Mouse (Mus musculus) liver, adult 2 months (tissue): ENCODE results near the gene Prkce. TPM values are rescaled to one million over a fixed set of nuclear protein-coding genes. Genes with fewer than 3 reads are reported as not detected.
A peak's percentile ranks its signal among the peaks of the same experiment; 100 is the strongest.

Experiments used
- DNase-seq: peaks from one replicate; pipeline ENCODE4 v3.0.0-alpha.2; 2011; ENCODE audit warnings: low read depth, low spot score; ENCODE audit errors: extremely low read depth
- H3K27ac ChIP-seq: fragments of 200-500 bp; replicated peaks from 2 replicates; pipeline ENCODE4 v1.5.1; 2012; ENCODE audit warnings: low read depth, mild to moderate bottlenecking, control low read depth, inconsistent platforms, low read length; ENCODE audit not compliant: insufficient read depth
- H3K27me3 ChIP-seq: fragments of 200-500 bp; 2 replicates; pipeline ENCODE4 v1.6.1; 2012; ENCODE audit warnings: mild to moderate bottlenecking, moderate library complexity, low read length, inconsistent platforms; ENCODE audit not compliant: control insufficient read depth, insufficient read depth
- H3K36me3 ChIP-seq: fragments of 200-500 bp; 2 replicates; pipeline ENCODE4 v1.6.1; 2012; ENCODE audit warnings: low read length, inconsistent platforms; ENCODE audit not compliant: control insufficient read depth, insufficient read depth
- H3K4me1 ChIP-seq: fragments of 200-500 bp; 2 replicates; pipeline ENCODE4 v1.6.1; 2011; ENCODE audit warnings: low read length; ENCODE audit not compliant: control insufficient read depth, insufficient read depth
- H3K4me3 ChIP-seq: fragments of 200-500 bp; 2 replicates; pipeline ENCODE4 v1.5.1; 2011; ENCODE audit warnings: low read depth, mild to moderate bottlenecking, control low read depth, low read length, moderate library complexity; ENCODE audit not compliant: insufficient read depth
- H3K79me2 ChIP-seq: fragments of 200-500 bp; 2 replicates; pipeline ENCODE4 v1.6.1; 2012; ENCODE audit warnings: inconsistent platforms, mild to moderate bottlenecking, low read length, moderate library complexity; ENCODE audit not compliant: control insufficient read depth, insufficient read depth
- H3K9ac ChIP-seq: fragments of 200-500 bp; 2 replicates; pipeline ENCODE4 v1.6.1; 2012; ENCODE audit warnings: low read depth, mild to moderate bottlenecking, control low read depth, inconsistent platforms, low read length
- CTCF ChIP-seq: fragments of 200-500 bp; IDR thresholded peaks from 2 replicates; pipeline ENCODE4 v1.5.1; 2011; ENCODE audit warnings: low read depth, low read length, control low read depth
- POLR2A ChIP-seq: fragments of 200-500 bp; IDR thresholded peaks from 2 replicates; pipeline ENCODE4 v1.6.1; 2011; ENCODE audit warnings: low read length, control low read depth; ENCODE audit not compliant: insufficient read depth; ENCODE audit errors: extremely low read depth
- WGBS: fragments of 180-500 bp; shearing (Covaris S2); methylation state at CpG from one replicate; pipeline ENCODE4 v1.1.7; 2018; 5-methylcytosine and 5-hydroxymethylcytosine counted together
- polyA plus RNA-seq: library from polyadenylated mRNA; depleted of rRNA; stranded (reverse); fragments of >200 nt; gene quantifications from 2 replicates; pipeline ENCODE4 v1.2.3, GENCODE M21; 2012
- total RNA-seq: library from RNA; depleted of rRNA; stranded (reverse); fragments of >200 nt; gene quantifications from 2 replicates; pipeline ENCODE4 v1.2.3, GENCODE M21; 2014

The Prkce gene
- total and polyA plus RNA-seq, 2 experiments = 2.0 to 6.4 TPM

DNA sequence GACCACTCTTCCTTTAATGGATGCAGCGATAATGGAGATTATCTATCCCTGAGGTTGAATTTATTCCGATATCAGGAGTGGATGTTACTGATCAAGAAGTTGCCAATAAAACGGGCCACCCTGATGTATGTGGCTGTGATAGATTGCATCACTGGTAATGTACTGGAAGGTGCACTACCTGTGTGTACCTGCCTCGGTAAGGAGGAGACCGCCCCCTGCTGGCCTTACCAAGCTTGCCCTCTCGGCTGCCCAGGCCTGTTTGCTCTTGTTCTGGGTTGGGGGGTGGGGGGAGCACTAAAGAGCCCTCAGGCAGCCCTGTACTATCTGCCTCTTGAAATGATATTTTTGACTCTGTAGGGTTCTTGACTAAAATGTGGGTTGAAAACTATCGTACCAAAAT lies 48.2 kb downstream of the Prkce start:
- TF ChIP-seq POLR2A (no peak), CTCF (peak; percentile 92)
- Histone ChIP-seq H3K4me3 (no peak overlapping the region), H3K79me2 (peaks cover 26% of the 10 kb centered on the region; the same call in 1 of the 2 replicates), H3K9ac (no peak overlapping the region), H3K27me3 (no peaks in the 10 kb centered on the region), H3K27ac (no peak overlapping the region), H3K36me3 (no peaks in the 10 kb centered on the region), H3K4me1 (no peaks in the 10 kb centered on the region)
- 59% methylated on average over 7 of the region's 7 CpGs for WGBS
- peak; percentile 63 for DNase-seq

- Histone ChIP-seq H3K4me3 (no peak overlapping the region), H3K27ac (no peak overlapping the region), H3K36me3 (no peaks in the 10 kb centered on the region), H3K79me2 (peaks cover 28% of the 10 kb centered on the region; the same call in 1 of the 2 replicates), H3K4me1 (no peaks in the 10 kb centered on the region), H3K27me3 (no peaks in the 10 kb centered on the region), H3K9ac (no peak overlapping the region)
- DNase-seq = no peak
- 96% methylated on average over 5 of the region's 5 CpGs for WGBS
- TF ChIP-seq CTCF (no peak), POLR2A (no peak)
These were observed 49.9 kb downstream of the Prkce start for GRCm38 (mm10) chr17:86217468-86217867.

- Histone ChIP-seq H3K4me3 (no peak overlapping the region), H3K9ac (no peak overlapping the region), H3K27ac (no peak overlapping the region), H3K4me1 (no peaks in the 10 kb centered on the region), H3K79me2 (peaks cover 31% of the 10 kb centered on the region; the same call in 1 of the 2 replicates), H3K36me3 (no peaks in the 10 kb centered on the region), H3K27me3 (no peaks in the 10 kb centered on the region)
- 86% methylated on average over 11 of the region's 11 CpGs for WGBS
- no peak for TF ChIP-seq CTCF
- TF ChIP-seq POLR2A = no peak
- DNase-seq = no peak
These were observed 51.0 kb downstream of the Prkce start for GRCm38 (mm10) chr17:86218553-86218952.

DNA sequence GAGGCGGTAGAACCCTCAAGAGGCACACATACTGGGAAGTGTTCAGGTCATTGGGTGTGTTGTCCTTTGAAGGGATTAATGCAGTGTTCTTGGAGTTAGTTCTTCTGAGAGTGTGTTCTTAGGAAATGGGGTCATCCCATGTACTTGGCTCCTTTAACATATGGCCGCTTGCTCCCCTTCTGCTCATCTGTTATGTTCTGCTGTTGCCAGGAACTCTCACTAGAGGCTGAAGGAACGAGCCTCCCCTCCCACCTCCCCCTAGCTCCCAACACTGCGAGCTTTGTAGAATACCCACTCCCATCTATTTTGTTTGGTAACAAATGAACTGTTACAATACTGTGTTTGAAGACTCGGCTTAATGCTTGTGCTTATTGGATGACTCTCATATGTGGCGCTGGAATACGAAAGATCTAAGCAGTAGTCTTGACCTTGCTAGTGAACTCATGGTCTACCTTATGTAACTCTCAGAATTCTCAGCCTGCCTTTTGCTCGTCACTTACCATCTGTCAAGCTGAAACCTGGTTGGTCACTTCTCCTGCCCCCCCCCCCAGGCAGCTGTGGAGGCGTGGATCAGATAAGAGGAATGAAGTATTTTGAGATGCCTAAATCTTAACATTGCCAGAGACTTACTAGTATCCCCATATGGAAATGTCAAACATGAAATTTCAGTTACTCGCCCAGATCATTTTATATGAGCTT lies 58.1 kb downstream of the Prkce start:
- H3K4me3 ChIP-seq = no peak overlapping the region
- no peak overlapping the region for H3K27ac ChIP-seq
- 95% methylated on average over 10 of the region's 10 CpGs for WGBS
- DNase-seq = no peak
- peaks cover 24% of the 10 kb centered on the region; the same call in 1 of the 2 replicates for H3K79me2 ChIP-seq
- no peak overlapping the region for H3K9ac ChIP-seq
- H3K36me3 ChIP-seq = no peaks in the 10 kb centered on the region
- TF ChIP-seq CTCF (no peak), POLR2A (no peak)
- no peaks in the 10 kb centered on the region for H3K27me3 ChIP-seq
- no peaks in the 10 kb centered on the region for H3K4me1 ChIP-seq

DNA sequence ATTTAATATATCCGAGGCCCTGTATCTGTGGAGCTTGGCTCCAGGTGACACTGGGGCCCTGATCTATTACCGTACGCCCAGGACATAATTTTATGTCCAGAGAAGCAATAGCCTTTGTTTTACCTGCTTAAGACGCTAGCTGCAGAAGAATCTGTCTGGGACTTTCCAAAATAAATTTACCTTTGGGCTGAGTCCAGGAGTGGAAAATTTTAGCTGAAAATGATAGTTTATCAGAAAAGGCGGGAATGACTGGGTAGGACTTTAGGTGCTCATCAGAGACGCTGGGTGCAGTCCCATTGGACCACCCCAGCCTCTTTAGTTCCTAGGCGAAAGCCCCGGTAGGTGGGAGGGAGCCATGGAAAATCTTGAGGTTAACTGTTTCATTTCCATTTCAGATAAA lies 58.6 kb downstream of the Prkce start:
- 84% methylated on average over 8 of the region's 8 CpGs for WGBS
- H3K27me3 ChIP-seq = no peaks in the 10 kb centered on the region
- DNase-seq = no peak
- no peaks in the 10 kb centered on the region for H3K4me1 ChIP-seq
- no peak overlapping the region for H3K9ac ChIP-seq
- H3K36me3 ChIP-seq = no peaks in the 10 kb centered on the region
- no peak overlapping the region for H3K27ac ChIP-seq
- H3K4me3 ChIP-seq = no peak overlapping the region
- peaks cover 23% of the 10 kb centered on the region; the same call in 1 of the 2 replicates for H3K79me2 ChIP-seq
- TF ChIP-seq POLR2A = no peak
- no peak for TF ChIP-seq CTCF

DNA sequence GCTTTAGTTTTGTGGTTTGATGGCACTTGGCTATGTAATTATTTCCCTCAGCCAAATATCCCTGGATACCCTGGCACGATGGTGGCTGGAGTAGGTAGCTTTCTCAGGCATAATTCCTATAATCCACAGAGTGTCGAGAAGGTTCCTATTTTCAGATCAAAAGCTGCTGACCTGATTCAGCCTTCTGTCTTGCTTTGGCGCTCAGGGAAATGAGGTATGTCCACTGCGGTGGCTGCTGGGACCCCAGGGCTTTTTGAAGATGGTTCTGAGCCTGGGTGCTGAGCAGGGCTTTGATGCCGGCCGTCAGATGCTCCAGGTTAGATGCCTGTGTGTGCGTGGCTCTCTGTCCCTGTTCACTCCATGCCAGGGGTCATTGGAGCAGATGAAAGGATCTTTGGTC lies 59.0 kb downstream of the Prkce start:
- Histone ChIP-seq H3K79me2 (peaks cover 25% of the 10 kb centered on the region), H3K27me3 (no peaks in the 10 kb centered on the region), H3K36me3 (no peaks in the 10 kb centered on the region), H3K4me3 (no peak overlapping the region), H3K27ac (no peak overlapping the region), H3K9ac (no peak overlapping the region), H3K4me1 (no peaks in the 10 kb centered on the region)
- WGBS = 90% methylated on average over 7 of the region's 7 CpGs
- TF ChIP-seq CTCF (no peak), POLR2A (no peak)
- no peak for DNase-seq
